Mouse (Mus musculus): ENCODE results near the gene Cyp2a22. TPM values are rescaled to one million over a fixed set of nuclear protein-coding genes. Genes with fewer than 3 reads are reported as not detected.
"Not testable (repeated sequence)": the region's sequence is repeated elsewhere in the genome, so short reads cannot be mapped to it uniquely, and the experiment has no call there.

The Cyp2a22 gene
- total RNA-seq (2021), result not detected

GRCm38 (mm10) chr7:26939262-26939661 is at the start of gene Cyp2a22:
Gene Cyp2a22, minus strand, starts transcription at chr7:26939384.
- intact Hi-C loops (cut with DNase I), result no loop called here
- DNase-seq, result no peak

- intact Hi-C loops (cut with DNase I); DNase-seq: not testable (repeated sequence)
Observed at GRCm38 (mm10) chr7:26983151-26983550, 44.0 kb upstream of the Cyp2a22 start.

DNA sequence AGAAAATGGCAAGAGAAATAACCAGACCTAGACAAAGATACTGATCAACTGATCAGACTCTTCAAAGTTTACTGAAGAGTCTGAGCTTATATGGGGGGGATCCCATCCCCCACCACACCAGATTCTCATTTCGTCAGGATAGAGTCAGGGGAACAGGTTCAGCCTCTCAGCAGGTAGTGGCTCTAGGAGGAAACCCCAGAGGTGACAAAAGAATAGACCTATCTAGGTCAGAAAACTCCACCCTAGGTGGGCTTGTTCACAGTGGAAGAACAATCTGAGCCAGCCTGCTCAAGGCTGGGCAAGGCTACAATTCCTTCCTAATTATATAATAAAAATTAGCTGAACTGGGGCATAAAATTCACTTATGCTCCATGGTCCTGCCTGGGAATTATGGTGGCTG is 43.4 kb upstream of the Cyp2a22 start:
- DNase-seq, result no peak
- intact Hi-C loops (cut with DNase I), result no loop called here

DNA sequence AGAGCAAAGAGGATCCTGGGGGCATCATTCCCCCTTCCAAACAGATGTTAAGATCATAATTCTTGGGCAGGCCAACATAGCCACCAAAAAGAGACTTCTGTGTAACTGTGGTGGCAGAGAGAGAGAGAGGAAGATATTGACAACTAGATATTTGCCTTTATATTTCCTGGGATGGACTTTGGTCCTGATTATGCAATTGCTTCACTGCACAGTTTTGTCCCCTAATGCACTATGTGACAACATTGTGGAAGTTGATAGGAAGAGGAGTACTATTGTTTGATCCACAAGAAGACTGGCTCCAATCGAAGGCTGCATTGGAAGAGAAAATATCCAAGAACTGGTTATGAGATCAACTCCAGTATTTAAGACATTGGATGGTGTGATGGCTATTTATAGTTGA is 42.8 kb upstream of the Cyp2a22 start:
- DNase-seq; intact Hi-C loops (cut with DNase I): not testable (repeated sequence)

- intact Hi-C loops (cut with DNase I), result not testable (repeated sequence)
Observed at GRCm38 (mm10) chr7:26981464-26981863, 42.3 kb upstream of the Cyp2a22 start.

GRCm38 (mm10) chr7:26962371-26962770 is 23.2 kb upstream of the Cyp2a22 start:
- DNase-seq; intact Hi-C loops (cut with DNase I): not testable (repeated sequence)

More at GRCm38 (mm10) chr7:26981464-26981863, 42.3 kb upstream of the Cyp2a22 start:
- DNase-seq, result not testable (repeated sequence)

DNA sequence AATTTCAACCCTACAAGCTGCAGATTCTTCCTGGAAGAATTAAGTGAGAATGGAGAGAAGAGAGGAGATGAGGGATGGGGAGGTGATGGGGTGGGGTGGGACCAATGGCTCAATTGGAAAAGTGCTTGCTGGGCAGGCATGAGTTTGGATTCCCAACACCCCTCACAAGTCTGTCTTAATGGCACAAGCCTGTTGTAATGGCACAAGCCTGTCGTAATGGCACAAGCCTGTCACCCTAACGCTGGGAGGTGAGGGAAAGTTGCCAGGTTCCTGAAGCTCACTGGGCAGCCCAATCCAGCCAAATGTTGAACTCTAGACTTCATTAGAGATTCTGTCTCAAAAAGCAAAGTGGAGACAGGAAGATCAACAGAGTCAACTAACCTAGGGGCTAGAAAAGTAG is 14.1 kb upstream of the Cyp2a22 start:
- intact Hi-C loops (cut with DNase I), result not testable (repeated sequence)

DNA sequence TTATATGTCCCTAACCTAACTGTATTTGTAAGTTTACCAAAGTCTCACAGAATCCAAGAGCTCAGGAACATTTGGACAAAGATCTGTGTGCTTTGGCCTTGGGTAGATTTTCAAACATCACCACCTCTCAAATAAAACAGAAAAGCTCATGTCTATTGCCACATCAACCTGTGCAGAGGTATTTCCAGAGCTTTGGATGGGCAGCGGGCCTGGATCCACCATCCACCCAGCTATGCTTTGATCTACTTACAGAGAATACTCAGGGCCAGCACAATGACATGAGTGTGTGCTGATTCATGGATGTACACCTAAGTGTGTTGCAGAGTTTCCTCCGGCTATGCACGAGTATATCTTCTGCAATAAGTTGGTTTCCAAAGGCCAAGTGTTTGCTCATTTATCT is 13.5 kb upstream of the Cyp2a22 start:
- DNase-seq; intact Hi-C loops (cut with DNase I): not testable (repeated sequence)

More for the DNA sequence above, 14.1 kb upstream of the Cyp2a22 start:
- not testable (repeated sequence) for DNase-seq

DNA sequence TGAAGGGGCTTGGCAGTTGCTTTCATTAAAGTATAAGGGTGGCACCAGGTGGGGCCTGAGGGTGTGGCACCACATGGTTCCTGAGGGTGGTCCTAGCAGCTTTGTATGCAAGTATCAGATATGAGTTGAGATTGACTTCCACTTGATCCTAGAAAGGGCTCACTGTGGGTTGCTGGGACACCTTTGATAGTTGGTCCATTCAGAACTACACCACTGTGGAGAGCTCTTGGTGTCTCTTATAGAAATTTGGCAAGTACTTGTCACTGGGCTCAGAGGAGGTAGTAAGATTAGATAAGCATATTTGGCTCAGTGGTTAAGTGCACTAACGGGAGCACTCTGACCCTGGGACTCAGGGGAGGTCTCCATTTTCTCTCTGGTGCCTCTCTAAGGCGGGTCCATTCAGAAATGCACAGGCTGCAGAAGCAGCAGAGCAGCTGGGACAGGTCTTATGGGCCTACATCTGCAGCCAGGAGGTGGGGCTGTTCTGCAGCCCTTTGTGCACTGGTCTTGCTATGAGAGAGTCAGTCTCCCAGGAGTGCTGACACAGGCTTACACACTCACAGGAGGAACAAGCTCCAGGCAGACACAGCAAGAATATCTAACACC is 2.2 kb upstream of the Cyp2a22 start:
- DNase-seq; intact Hi-C loops (cut with DNase I): not testable (repeated sequence)

- intact Hi-C loops (cut with DNase I); DNase-seq: not testable (repeated sequence)
Observed at GRCm38 (mm10) chr7:26917114-26917513, 22.1 kb downstream of the Cyp2a22 start.

Other genes starting within 250 kb of the Cyp2a22 start
- gene Cyp2b19, start 182.2 kb downstream of the Cyp2a22 start, total RNA-seq (2021), result not detected
- gene Cyp2g1, start 130.5 kb downstream of the Cyp2a22 start, total RNA-seq (2021), result not detected
- under 1 TPM in 1 of 2 experiments, not detected in 1; 0.74 TPM for gene Cyp2a5, start 104.1 kb downstream of the Cyp2a22 start, total RNA-seq (2021)
- not detected for gene Cyp2a12, start 89.7 kb upstream of the Cyp2a22 start, total RNA-seq (2021)
- gene Cyp2f2, start 180.5 kb upstream of the Cyp2a22 start, total RNA-seq (2021), result 1 to 10 TPM in 1 of 2 experiments, not detected in 1; 2.5 TPM
- gene Cyp2t4, start 214.3 kb upstream of the Cyp2a22 start, total RNA-seq (2021), result not detected
- 10 to 100 TPM; 57.9 to 59.4 TPM for gene Egln2, start 227.4 kb upstream of the Cyp2a22 start, total RNA-seq (2021)
- 10 to 100 TPM; 21.9 to 22.8 TPM for gene Rab4b, start 239.5 kb upstream of the Cyp2a22 start, total RNA-seq (2021)
- gene Gm21983, start 241.7 kb upstream of the Cyp2a22 start, total RNA-seq (2021), result under 1 TPM in 1 of 2 experiments, not detected in 1; 0.31 TPM
- gene Mia, start 241.8 kb upstream of the Cyp2a22 start, total RNA-seq (2021), result not detected

Data from heart, postnatal 10 days (tissue).